Mouse (Mus musculus) midbrain, embryonic 15.5 days (tissue): ENCODE data around the gene Stat1. TPM values are rescaled to one million over a fixed set of nuclear protein-coding genes. Genes with fewer than 3 reads are reported as not detected.
A peak's percentile ranks its signal among the peaks of the same experiment; 100 is the strongest.

Source experiments
- ATAC-seq: fragments of 200-750 bp; cut with Nextera tagmentation; replicated peaks from 2 replicates; pipeline ENCODE4 v1.8.0; 2017; ENCODE audit warnings: moderate TSS enrichment
- H3K27ac ChIP-seq: fragments of 300-500 bp; sonication (generic); 2 replicates; pipeline ENCODE4 v1.5.1; 2015; ENCODE audit warnings: mild to moderate bottlenecking, inconsistent platforms
- H3K27me3 ChIP-seq: fragments of 300-500 bp; sonication (generic); replicated peaks from 2 replicates; pipeline ENCODE4 v1.6.1; 2015; ENCODE audit warnings: inconsistent platforms
- H3K36me3 ChIP-seq: fragments of 300-500 bp; sonication (generic); replicated peaks from 2 replicates; pipeline ENCODE4 v1.6.1; 2015; ENCODE audit warnings: inconsistent platforms
- H3K4me1 ChIP-seq: fragments of 300-500 bp; sonication (generic); 2 replicates; pipeline ENCODE4 v1.6.1; 2015; ENCODE audit warnings: inconsistent platforms
- H3K4me2 ChIP-seq: fragments of 300-500 bp; sonication (generic); 2 replicates; pipeline ENCODE4 v1.6.1; 2015; ENCODE audit warnings: inconsistent platforms, mild to moderate bottlenecking, moderate library complexity
- H3K4me3 ChIP-seq: fragments of 300-500 bp; sonication (generic); 2 replicates; pipeline ENCODE4 v1.5.1; 2015; ENCODE audit warnings: mild to moderate bottlenecking, inconsistent platforms
- H3K9ac ChIP-seq: fragments of 300-500 bp; sonication (generic); 2 replicates; pipeline ENCODE4 v1.6.1; 2015; ENCODE audit warnings: mild to moderate bottlenecking, inconsistent platforms
- H3K9me3 ChIP-seq: fragments of 300-500 bp; sonication (generic); 2 replicates; pipeline ENCODE4 v1.6.1; 2016; ENCODE audit warnings: inconsistent platforms
- WGBS: fragments of 180-500 bp; shearing (Covaris S2); methylation state at CpG from one replicate; pipeline ENCODE4 v1.1.7; 2015; ENCODE audit warnings: mixed read lengths; 5-methylcytosine and 5-hydroxymethylcytosine counted together
- polyA plus RNA-seq: library from polyadenylated mRNA; unstranded; fragments of >200 nt; fragmentation: Nextera tagmentation; extraction: Ambion mirVana; gene quantifications from 2 replicates; pipeline ENCODE4 v1.2.1, GENCODE M21; 2015

Gene Stat1
- polyA plus RNA-seq, 1 experiment from 2014 or later = 13.5 TPM

DNA sequence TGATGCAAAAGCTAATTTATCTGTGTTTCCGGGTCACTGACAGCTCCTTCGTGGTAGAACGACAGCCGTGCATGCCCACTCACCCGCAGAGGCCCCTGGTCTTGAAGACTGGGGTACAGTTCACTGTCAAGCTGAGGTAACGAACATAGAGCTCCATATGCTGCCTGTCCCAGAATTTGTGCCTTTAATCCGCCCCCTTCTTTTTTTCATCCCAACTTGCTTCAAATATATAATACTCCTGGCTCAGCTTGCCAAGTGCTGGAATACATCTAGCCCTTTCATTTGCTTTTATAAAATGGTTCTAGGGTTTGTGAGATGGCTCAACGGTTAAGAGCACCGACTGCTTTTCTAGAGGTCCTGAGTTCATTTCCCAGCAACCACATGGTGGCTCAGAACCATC lies 21.3 kb downstream of the Stat1 start:
- no peaks in the 10 kb centered on the region for H3K4me1 ChIP-seq
- 83% methylated on average over 9 of the region's 9 CpGs for WGBS
- H3K27me3 ChIP-seq = no peaks in the 10 kb centered on the region
- H3K9ac ChIP-seq = no peak overlapping the region
- no peak for ATAC-seq
- H3K36me3 ChIP-seq = no peaks in the 10 kb centered on the region
- no peaks in the 10 kb centered on the region for H3K9me3 ChIP-seq
- no peak overlapping the region for H3K27ac ChIP-seq
- no peak overlapping the region for H3K4me2 ChIP-seq
- H3K4me3 ChIP-seq = no peak overlapping the region

- no peaks in the 10 kb centered on the region for H3K36me3 ChIP-seq
- H3K9me3 ChIP-seq = no peaks in the 10 kb centered on the region
- H3K27ac ChIP-seq = no peak overlapping the region
- WGBS = 83% methylated on average over 3 of the region's 3 CpGs
- H3K9ac ChIP-seq = no peak overlapping the region
- H3K27me3 ChIP-seq = no peaks in the 10 kb centered on the region
- ATAC-seq = no peak
- no peak overlapping the region for H3K4me3 ChIP-seq
- H3K4me1 ChIP-seq = no peaks in the 10 kb centered on the region
- no peak overlapping the region for H3K4me2 ChIP-seq
Observed at GRCm38 (mm10) chr1:52141482-52141881, 22.2 kb downstream of the Stat1 start.

GRCm38 (mm10) chr1:52142117-52142516 lies 22.9 kb downstream of the Stat1 start:
- Histone ChIP-seq H3K4me3 (no peak overlapping the region), H3K36me3 (no peaks in the 10 kb centered on the region), H3K27me3 (no peaks in the 10 kb centered on the region), H3K4me1 (no peaks in the 10 kb centered on the region), H3K4me2 (no peak overlapping the region), H3K27ac (no peak overlapping the region), H3K9me3 (no peaks in the 10 kb centered on the region), H3K9ac (no peak overlapping the region)
- ATAC-seq = no peak
- WGBS = 78% methylated on average over 4 of the region's 4 CpGs

DNA sequence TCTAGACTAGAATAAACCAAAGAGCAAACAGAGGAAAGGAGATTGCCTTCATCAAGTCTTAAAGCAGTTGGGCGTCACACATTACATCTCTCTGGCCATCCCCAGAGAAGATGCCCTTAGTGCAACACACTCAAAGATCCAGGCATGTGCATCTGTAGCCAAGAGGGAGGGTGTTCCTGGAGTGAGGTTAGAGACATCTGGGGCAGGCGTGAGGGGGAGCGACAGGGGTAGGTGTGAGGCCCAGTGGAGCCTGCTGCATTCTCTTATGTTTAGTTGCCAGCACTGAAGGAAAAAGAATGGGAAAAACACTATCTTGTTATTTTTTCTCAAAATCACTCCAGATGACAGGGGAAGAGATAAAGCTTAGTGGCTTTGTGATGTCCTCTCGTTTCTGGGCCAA lies 24.0 kb downstream of the Stat1 start:
- no peaks in the 10 kb centered on the region for H3K27me3 ChIP-seq
- ATAC-seq = no peak
- no peak overlapping the region for H3K9ac ChIP-seq
- H3K4me3 ChIP-seq = no peak overlapping the region
- H3K4me1 ChIP-seq = no peaks in the 10 kb centered on the region
- H3K9me3 ChIP-seq = no peaks in the 10 kb centered on the region
- no peak overlapping the region for H3K27ac ChIP-seq
- no peak overlapping the region for H3K4me2 ChIP-seq
- H3K36me3 ChIP-seq = no peaks in the 10 kb centered on the region
- WGBS = 89% methylated on average over 4 of the region's 4 CpGs

GRCm38 (mm10) chr1:52143596-52144156 lies 24.4 kb downstream of the Stat1 start:
- no peak for ATAC-seq
- H3K4me2 ChIP-seq = no peak overlapping the region
- H3K27ac ChIP-seq = no peak overlapping the region
- no peak overlapping the region for H3K9ac ChIP-seq
- H3K27me3 ChIP-seq = no peaks in the 10 kb centered on the region
- H3K4me1 ChIP-seq = no peaks in the 10 kb centered on the region
- H3K36me3 ChIP-seq = no peaks in the 10 kb centered on the region
- H3K9me3 ChIP-seq = no peaks in the 10 kb centered on the region
- H3K4me3 ChIP-seq = no peak overlapping the region
- 89% methylated on average over 7 of the region's 7 CpGs for WGBS

DNA sequence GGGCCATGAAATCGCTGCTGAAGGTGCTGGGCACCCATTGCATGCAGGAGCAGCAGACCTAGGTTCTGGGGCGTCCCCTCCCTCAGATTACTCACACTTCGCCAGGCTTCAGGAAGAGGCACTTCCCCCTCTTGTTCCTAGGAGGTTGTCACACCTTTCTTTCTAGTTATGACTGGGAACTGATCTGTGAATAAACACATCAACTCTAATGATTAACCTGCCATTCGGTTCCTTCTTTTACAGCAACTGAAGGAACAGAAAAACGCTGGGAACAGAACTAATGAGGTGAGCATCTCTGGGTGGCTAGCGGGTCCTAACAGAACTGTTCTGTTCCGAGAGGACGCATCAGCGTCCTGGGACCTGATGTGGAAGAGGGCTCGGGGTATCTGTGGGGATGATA lies 25.7 kb downstream of the Stat1 start:
- Histone ChIP-seq H3K9ac (no peak overlapping the region), H3K4me1 (no peaks in the 10 kb centered on the region; the same call in 1 of the 2 replicates), H3K36me3 (no peaks in the 10 kb centered on the region), H3K27me3 (no peaks in the 10 kb centered on the region), H3K4me3 (no peak overlapping the region), H3K9me3 (no peaks in the 10 kb centered on the region), H3K4me2 (no peak overlapping the region), H3K27ac (no peak overlapping the region)
- 87% methylated on average over 10 of the region's 10 CpGs for WGBS
- no peak for ATAC-seq

- 54% methylated on average over 12 of the region's 12 CpGs for WGBS
- Histone ChIP-seq H3K36me3 (no peaks in the 10 kb centered on the region), H3K9me3 (no peaks in the 10 kb centered on the region), H3K4me1 (no peaks in the 10 kb centered on the region; the same call in 1 of the 2 replicates), H3K4me2 (no peak overlapping the region), H3K27ac (no peak overlapping the region), H3K4me3 (no peak overlapping the region), H3K9ac (no peak overlapping the region), H3K27me3 (no peaks in the 10 kb centered on the region)
- peak; percentile 86 for ATAC-seq
Observed at GRCm38 (mm10) chr1:52146214-52146970, 27.2 kb downstream of the Stat1 start.

GRCm38 (mm10) chr1:52147431-52147830 lies 28.2 kb downstream of the Stat1 start:
- no peaks in the 10 kb centered on the region; the same call in 1 of the 2 replicates for H3K4me1 ChIP-seq
- no peaks in the 10 kb centered on the region for H3K27me3 ChIP-seq
- H3K27ac ChIP-seq = no peak overlapping the region
- no peak overlapping the region for H3K4me3 ChIP-seq
- WGBS = 85% methylated on average over 2 of the region's 2 CpGs
- H3K9me3 ChIP-seq = no peaks in the 10 kb centered on the region
- no peak for ATAC-seq
- no peak overlapping the region for H3K9ac ChIP-seq
- H3K36me3 ChIP-seq = no peaks in the 10 kb centered on the region
- H3K4me2 ChIP-seq = no peak overlapping the region

GRCm38 (mm10) chr1:52148178-52148577 lies 28.9 kb downstream of the Stat1 start:
- Histone ChIP-seq H3K36me3 (no peaks in the 10 kb centered on the region), H3K4me3 (no peak overlapping the region), H3K27ac (no peak overlapping the region), H3K4me2 (no peak overlapping the region), H3K9ac (no peak overlapping the region), H3K27me3 (no peaks in the 10 kb centered on the region), H3K4me1 (peaks cover 5% of the 10 kb centered on the region; the same call in 1 of the 2 replicates), H3K9me3 (no peaks in the 10 kb centered on the region)
- 75% methylated on average over 7 of the region's 7 CpGs for WGBS
- ATAC-seq = no peak

- peaks cover 5% of the 10 kb centered on the region; the same call in 1 of the 2 replicates for H3K4me1 ChIP-seq
- no peaks in the 10 kb centered on the region for H3K36me3 ChIP-seq
- no peak overlapping the region for H3K4me3 ChIP-seq
- H3K9me3 ChIP-seq = no peaks in the 10 kb centered on the region
- H3K9ac ChIP-seq = no peak overlapping the region
- no peak overlapping the region for H3K27ac ChIP-seq
- H3K27me3 ChIP-seq = no peaks in the 10 kb centered on the region
- ATAC-seq = no peak
- WGBS = 69% methylated on average over 7 of the region's 7 CpGs
- no peak overlapping the region for H3K4me2 ChIP-seq
Observed at GRCm38 (mm10) chr1:52148696-52149095, 29.5 kb downstream of the Stat1 start.

DNA sequence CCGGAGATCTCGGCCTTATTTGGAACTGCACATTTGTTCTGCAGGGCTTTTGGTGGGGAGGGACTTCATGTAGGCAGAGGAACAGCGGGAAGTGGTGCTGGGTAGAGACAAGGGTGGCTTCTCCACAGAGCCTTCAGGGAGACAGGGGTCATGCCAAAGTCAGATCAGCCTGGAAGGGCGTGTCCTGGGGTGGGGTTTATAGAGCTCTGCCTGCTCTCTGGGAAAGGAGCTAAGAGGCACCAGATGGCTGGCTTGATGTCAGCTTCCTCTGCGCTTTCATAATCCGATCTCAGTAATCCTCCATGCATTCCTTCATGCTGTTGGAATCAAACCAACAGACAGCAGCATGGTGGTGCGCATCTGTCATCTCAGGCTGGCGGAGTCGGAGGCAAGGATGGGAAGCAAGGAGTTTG lies 30.7 kb downstream of the Stat1 start:
- peak; percentile 44 for ATAC-seq
- Histone ChIP-seq H3K27ac (no peak overlapping the region), H3K4me2 (no peak overlapping the region), H3K4me3 (no peak overlapping the region), H3K9ac (no peak overlapping the region), H3K9me3 (no peaks in the 10 kb centered on the region), H3K4me1 (peaks cover 5% of the 10 kb centered on the region; the same call in 1 of the 2 replicates), H3K36me3 (no peaks in the 10 kb centered on the region), H3K27me3 (no peaks in the 10 kb centered on the region)
- 35% methylated on average over 9 of the region's 9 CpGs for WGBS

- Histone ChIP-seq H3K4me3 (no peak overlapping the region), H3K4me1 (peaks cover 5% of the 10 kb centered on the region; the same call in 1 of the 2 replicates), H3K9me3 (no peaks in the 10 kb centered on the region), H3K27ac (no peak overlapping the region), H3K27me3 (no peaks in the 10 kb centered on the region), H3K9ac (no peak overlapping the region), H3K4me2 (no peak overlapping the region), H3K36me3 (no peaks in the 10 kb centered on the region)
- peak; percentile 18; the same call in 1 of the 2 replicates for ATAC-seq
- WGBS = 52% methylated on average over 11 of the region's 11 CpGs
Observed at GRCm38 (mm10) chr1:52150676-52151075, 31.4 kb downstream of the Stat1 start.

DNA sequence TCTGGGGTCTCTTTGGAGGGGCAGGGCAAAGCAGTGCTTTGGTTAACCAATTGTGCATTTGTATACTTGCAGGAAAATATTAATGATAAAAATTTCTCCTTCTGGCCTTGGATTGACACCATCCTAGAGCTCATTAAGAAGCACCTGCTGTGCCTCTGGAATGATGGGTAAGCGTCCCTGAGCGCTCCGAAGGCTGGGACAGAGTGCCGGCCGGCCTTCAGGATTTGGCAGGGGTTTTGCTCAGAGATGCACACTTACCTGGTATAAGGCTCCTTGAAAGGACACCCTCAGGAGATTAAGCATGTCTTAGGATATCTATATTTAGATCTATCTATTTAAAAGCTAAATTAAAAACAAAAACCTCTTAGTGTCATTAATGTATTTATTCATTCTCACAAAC lies 31.9 kb downstream of the Stat1 start:
- H3K27ac ChIP-seq = no peak overlapping the region
- WGBS = 87% methylated on average over 5 of the region's 5 CpGs

More for the DNA sequence above, 31.9 kb downstream of the Stat1 start:
- Histone ChIP-seq H3K9me3 (no peaks in the 10 kb centered on the region), H3K27me3 (no peaks in the 10 kb centered on the region), H3K4me3 (no peak overlapping the region), H3K36me3 (no peaks in the 10 kb centered on the region), H3K9ac (no peak overlapping the region), H3K4me2 (no peak overlapping the region), H3K4me1 (peaks cover 5% of the 10 kb centered on the region; the same call in 1 of the 2 replicates)
- no peak for ATAC-seq
